Mouse (Mus musculus) kidney, adult 2 months (tissue): Measurements from ENCODE around the gene Ctnnbl1. TPM values are rescaled to one million over a fixed set of nuclear protein-coding genes. Genes with fewer than 3 reads are reported as not detected.

Experiments used
- DNase-seq: peaks from one replicate; pipeline ENCODE4 v3.0.0; 2021
- H3K27ac ChIP-seq: fragments of 200-500 bp; 2 replicates; pipeline ENCODE4 v1.5.1; 2012; ENCODE audit warnings: low read depth, low read length, control low read depth, inconsistent platforms; ENCODE audit not compliant: insufficient read depth
- H3K27me3 ChIP-seq: fragments of 200-500 bp; replicated peaks from 2 replicates; pipeline ENCODE4 v1.6.1; 2012; ENCODE audit warnings: mild to moderate bottlenecking, moderate library complexity, low read length, inconsistent platforms; ENCODE audit not compliant: control insufficient read depth, insufficient read depth
- H3K36me3 ChIP-seq: fragments of 200-500 bp; 2 replicates; pipeline ENCODE4 v1.6.1; 2012; ENCODE audit warnings: mild to moderate bottlenecking, moderate library complexity, low read length, inconsistent platforms; ENCODE audit not compliant: control insufficient read depth, insufficient read depth
- H3K4me1 ChIP-seq: fragments of 200-500 bp; 2 replicates; pipeline ENCODE4 v1.6.1; 2011; ENCODE audit warnings: low read length; ENCODE audit not compliant: control insufficient read depth, insufficient read depth
- H3K4me3 ChIP-seq: fragments of 200-500 bp; 2 replicates; pipeline ENCODE4 v1.5.1; 2011; ENCODE audit warnings: mild to moderate bottlenecking, low read depth, low read length, control low read depth; ENCODE audit not compliant: insufficient read depth
- CTCF ChIP-seq: fragments of 200-500 bp; conservative IDR thresholded peaks from 2 replicates; pipeline ENCODE4 v1.5.1; 2011; ENCODE audit warnings: low read depth, mild to moderate bottlenecking, control low read depth, low read length, moderate library complexity, mixed read lengths; ENCODE audit not compliant: insufficient read depth, insufficient read length
- POLR2A ChIP-seq: fragments of 200-500 bp; IDR thresholded peaks from one replicate; pipeline ENCODE4 v1.6.1; 2011; ENCODE audit warnings: low read depth, low read length, control low read depth
- WGBS: fragments of 180-500 bp; shearing (Covaris S2); methylation state at CpG from one replicate; pipeline ENCODE4 v1.1.7; 2018; 5-methylcytosine and 5-hydroxymethylcytosine counted together
- polyA plus RNA-seq: library from polyadenylated mRNA; depleted of rRNA; stranded (reverse); fragments of >200 nt; gene quantifications from 2 replicates; pipeline ENCODE4 v1.2.3, GENCODE M21; 2012

The Ctnnbl1 gene
- polyA plus RNA-seq, 1 experiment, result 16.7 TPM

GRCm38 (mm10) chr2:157804388-157804787 lies 67.2 kb downstream of the Ctnnbl1 start:
- WGBS, result 60% methylated on average over 3 of the region's 3 CpGs
- H3K27me3 ChIP-seq, result no peaks in the 10 kb centered on the region
- no peaks in the 10 kb centered on the region for H3K36me3 ChIP-seq
- no peaks in the 10 kb centered on the region for H3K4me1 ChIP-seq
- TF ChIP-seq CTCF (no peak), POLR2A (no peak)
- no peak overlapping the region for H3K4me3 ChIP-seq
- DNase-seq, result no peak
- no peak overlapping the region for H3K27ac ChIP-seq

GRCm38 (mm10) chr2:157805091-157805490 lies 67.9 kb downstream of the Ctnnbl1 start:
- Histone ChIP-seq H3K4me3 (no peak overlapping the region), H3K36me3 (no peaks in the 10 kb centered on the region), H3K27ac (no peak overlapping the region), H3K27me3 (no peaks in the 10 kb centered on the region), H3K4me1 (no peaks in the 10 kb centered on the region)
- DNase-seq, result no peak
- no peak for TF ChIP-seq CTCF
- no peak for TF ChIP-seq POLR2A
- WGBS, result 60% methylated on average over 3 of the region's 3 CpGs

GRCm38 (mm10) chr2:157807076-157807475 lies 69.9 kb downstream of the Ctnnbl1 start:
- no peak for TF ChIP-seq CTCF
- no peak for TF ChIP-seq POLR2A
- WGBS, result 87% methylated on average over 4 of the region's 4 CpGs
- Histone ChIP-seq H3K36me3 (no peaks in the 10 kb centered on the region), H3K4me3 (no peak overlapping the region), H3K4me1 (no peaks in the 10 kb centered on the region), H3K27me3 (no peaks in the 10 kb centered on the region), H3K27ac (no peak overlapping the region)
- no peak for DNase-seq

GRCm38 (mm10) chr2:157807621-157808367 lies 70.6 kb downstream of the Ctnnbl1 start:
- H3K27ac ChIP-seq, result no peak overlapping the region
- TF ChIP-seq POLR2A (no peak), CTCF (no peak)
- DNase-seq, result peak; percentile 13
- H3K27me3 ChIP-seq, result no peaks in the 10 kb centered on the region
- 73% methylated on average over 7 of the region's 7 CpGs for WGBS
- no peaks in the 10 kb centered on the region for H3K4me1 ChIP-seq
- H3K4me3 ChIP-seq, result no peak overlapping the region
- no peaks in the 10 kb centered on the region for H3K36me3 ChIP-seq

GRCm38 (mm10) chr2:157808368-157808923 lies 71.2 kb downstream of the Ctnnbl1 start:
- no peak for TF ChIP-seq POLR2A
- TF ChIP-seq CTCF, result no peak
- no peak overlapping the region for H3K27ac ChIP-seq
- H3K4me3 ChIP-seq, result no peak overlapping the region
- DNase-seq, result no peak
- no peaks in the 10 kb centered on the region for H3K36me3 ChIP-seq
- no peaks in the 10 kb centered on the region for H3K4me1 ChIP-seq
- WGBS, result 71% methylated on average over 7 of the region's 7 CpGs
- H3K27me3 ChIP-seq, result no peaks in the 10 kb centered on the region

- 95% methylated on average over 6 of the region's 6 CpGs for whole genome bisulfite sequencing
- Histone ChIP-seq H3K36me3 (no peaks in the 10 kb centered on the region), H3K4me1 (no peaks in the 10 kb centered on the region), H3K27ac (no peak overlapping the region), H3K4me3 (no peak overlapping the region), H3K27me3 (no peaks in the 10 kb centered on the region)
- TF ChIP-seq CTCF, result no peak
- TF ChIP-seq POLR2A, result no peak
- DNase-seq, result no peak
Measured at GRCm38 (mm10) chr2:157809341-157809740, 72.1 kb downstream of the Ctnnbl1 start.

- WGBS, result 90% methylated on average over 1 of the region's 1 CpGs
- no peak for DNase-seq
- TF ChIP-seq POLR2A (no peak), CTCF (no peak)
Measured at GRCm38 (mm10) chr2:157810749-157811148, 73.5 kb downstream of the Ctnnbl1 start.

More at GRCm38 (mm10) chr2:157810749-157811148, 73.5 kb downstream of the Ctnnbl1 start:
- Histone ChIP-seq H3K4me1 (no peaks in the 10 kb centered on the region), H3K4me3 (no peak overlapping the region), H3K27me3 (no peaks in the 10 kb centered on the region), H3K27ac (no peak overlapping the region), H3K36me3 (no peaks in the 10 kb centered on the region)
